Mouse (Mus musculus): Measurements from ENCODE around the gene Btnl4.
"Not testable (repeated sequence)": the region's sequence is repeated elsewhere in the genome, so short reads cannot be mapped to it uniquely, and the experiment has no call there.

GRCm38 (mm10) chr17:34465906-34466305, 11.2 kb downstream of the Btnl4 start:
- TF ChIP-seq CTCF (IDR thresholded peaks at IDR 0.05; ENCODE audit: control insufficient read depth, insufficient read depth, insufficient read length); USF1 (IDR thresholded peaks at IDR 0.05; ENCODE audit: low read depth); FOSL1 (IDR thresholded peaks at IDR 0.05; ENCODE audit: insufficient read depth, low read length, poor library complexity, severe bottlenecking); CEBPB (IDR thresholded peaks at IDR 0.05; ENCODE audit: low read depth): not testable (repeated sequence)

All from C2C12 (cell line).